Mouse (Mus musculus) neural tube, postnatal 0 days (tissue): ENCODE data around the gene Cd81. TPM values are rescaled to one million over a fixed set of nuclear protein-coding genes. Genes with fewer than 3 reads are reported as not detected.

Experiments
- polyA plus RNA-seq: library from polyadenylated mRNA; unstranded; fragments of >200 nt; fragmentation: Nextera tagmentation; extraction: Ambion mirVana; gene quantifications from 2 replicates; pipeline ENCODE4 v1.2.1, GENCODE M21; 2015

Gene Cd81
- polyA plus RNA-seq, result 891 and 921 TPM in 2 replicates

DNA sequence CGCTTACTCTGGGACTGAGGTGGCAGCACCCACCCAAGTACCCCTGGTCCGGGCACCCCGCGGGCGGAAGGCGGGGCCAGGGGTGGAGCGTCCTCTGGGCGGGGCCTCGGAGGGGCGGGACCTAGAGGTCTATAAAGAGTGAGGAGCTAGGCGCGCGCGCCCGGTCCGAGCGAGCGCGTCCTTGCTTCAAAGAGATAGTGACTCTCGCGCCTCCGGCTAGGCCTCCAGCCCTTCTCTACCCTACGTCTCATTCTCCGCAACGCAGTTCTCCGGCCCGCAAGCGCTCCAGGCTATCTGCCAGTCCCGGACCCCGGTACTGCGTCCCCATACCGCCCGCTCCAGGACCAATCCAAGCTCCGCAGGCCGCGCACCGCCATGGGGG lies at the start of gene Cd81:
Gene Cd81, plus strand, starts transcription at position 114 of the 382 bp plus-strand sequence.

GRCm38 (mm10) chr7:143004727-143005343 lies 47.7 kb upstream of the Cd81 start, which contains the start of gene Tspan32:
TSS of gene Tspan32 (plus strand) at chr7:143005046.

DNA sequence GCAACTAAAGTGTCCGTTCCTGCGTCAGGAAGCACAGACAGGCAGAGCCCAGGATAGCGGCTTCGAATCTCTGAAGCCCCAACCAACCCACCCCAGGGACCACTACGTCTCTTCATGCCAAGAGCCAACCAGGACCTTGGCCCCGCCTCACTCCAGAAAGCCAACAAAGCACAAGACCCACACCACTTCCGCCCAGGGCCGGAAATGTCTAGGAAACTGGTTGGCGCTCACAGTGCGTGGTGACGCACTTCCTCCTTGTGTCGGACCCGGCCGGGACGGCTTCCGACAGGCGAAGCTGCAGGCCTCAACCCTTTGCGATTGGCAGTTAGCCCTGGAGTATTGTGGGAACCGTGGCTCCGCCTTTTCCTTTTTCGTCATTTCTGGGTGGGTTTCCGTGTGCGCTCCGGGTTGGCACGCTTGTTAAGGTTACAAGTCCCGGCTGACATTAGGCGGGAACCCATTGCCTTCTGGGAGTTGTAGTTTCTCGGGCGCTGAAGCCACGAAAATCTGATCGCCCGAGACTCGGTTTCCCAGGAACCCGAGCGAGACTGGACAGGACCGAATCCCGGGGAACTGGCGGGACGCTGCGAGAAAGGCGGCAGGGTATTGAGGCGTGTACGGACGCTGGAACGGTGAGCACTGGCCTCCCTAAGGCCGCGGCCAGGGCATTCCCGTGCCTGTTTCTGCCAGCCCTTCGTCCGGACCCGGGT lies 16.5 kb downstream of the Cd81 start, which contains the start of gene Tssc4:
Gene Tssc4, plus strand, starts transcription at position 368 of the 710 bp plus-strand sequence.

DNA sequence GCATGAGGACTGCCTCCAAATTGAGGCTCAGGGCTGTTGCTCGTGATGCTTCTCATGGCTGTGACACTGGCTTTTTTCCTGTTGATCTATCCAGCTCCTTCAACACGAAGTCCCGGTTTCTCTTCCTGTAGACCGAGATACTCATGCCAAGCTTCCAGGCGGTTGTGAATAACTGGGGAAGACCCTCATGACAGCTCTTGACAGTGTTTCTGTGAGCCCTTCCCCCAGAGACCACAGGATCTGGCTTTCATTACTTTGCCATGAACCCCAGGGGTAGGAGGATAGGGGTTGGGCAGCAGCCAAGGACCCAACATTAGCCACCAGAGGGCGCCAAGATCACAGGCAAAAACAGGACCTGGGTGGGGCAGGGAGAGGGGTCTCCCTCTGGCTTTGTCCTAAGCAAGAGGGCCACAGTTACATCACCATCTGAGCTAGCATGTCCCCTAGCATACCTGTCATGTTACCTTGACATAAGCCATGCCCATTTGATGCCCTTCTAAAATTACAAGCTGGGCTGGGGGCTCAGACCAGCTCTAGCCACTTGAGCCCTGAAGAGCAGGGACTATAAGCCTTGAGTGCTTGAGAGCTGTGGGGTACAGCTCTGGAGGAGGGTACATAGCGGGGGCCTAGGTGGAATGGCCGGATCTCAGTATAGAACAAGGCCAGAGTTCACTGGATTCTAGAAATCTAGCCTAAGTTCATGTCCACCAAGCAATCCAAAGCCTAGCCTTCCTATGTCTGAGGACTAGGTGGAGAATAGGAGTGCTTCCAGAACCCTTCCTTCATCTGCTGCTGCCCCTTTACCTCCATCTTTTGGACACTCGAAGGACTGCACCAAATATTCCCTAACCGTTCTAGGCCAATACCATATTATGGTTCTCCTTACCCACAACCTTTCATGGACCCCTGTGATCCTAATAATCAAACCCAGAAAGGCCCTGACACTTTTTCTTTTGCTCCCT lies 42.3 kb downstream of the Cd81 start, which contains the start of gene Trpm5:
Gene Trpm5, minus strand, starts transcription at position 51 of the 962 bp plus-strand sequence.

DNA sequence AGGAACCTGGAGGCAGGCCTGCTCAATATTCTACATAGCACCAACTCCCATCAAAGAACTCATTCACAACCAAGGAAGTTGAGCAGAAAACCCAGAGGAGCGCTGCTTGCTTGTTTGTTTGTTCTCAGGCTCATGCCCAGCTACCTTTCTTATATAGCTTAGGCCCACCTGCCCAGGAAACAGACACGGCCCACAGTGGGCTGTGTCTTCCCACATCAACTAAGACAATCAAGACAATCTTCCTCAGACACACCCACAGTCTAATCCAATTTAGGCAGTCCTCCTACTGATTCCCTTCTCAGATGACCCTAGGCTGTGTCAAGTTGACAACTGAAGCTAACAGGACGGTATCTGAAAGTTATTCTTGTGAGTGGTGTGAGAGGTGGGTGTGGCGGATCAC lies 53.5 kb downstream of the Cd81 start, which contains the start of gene Kcnq1:
Gene Kcnq1, plus strand, starts transcription at position 301 of the 400 bp plus-strand sequence.

Other genes with a start within 250 kb of the Cd81 start
- gene Th, start 121.6 kb upstream of the Cd81 start, polyA plus RNA-seq, result 1.5 and 2.1 TPM in 2 replicates
- gene Ascl2, start 83.5 kb upstream of the Cd81 start, polyA plus RNA-seq, result 0.98 and 1.1 TPM in 2 replicates
- 0.42 and 0.62 TPM in 2 replicates for gene Tspan32, start 47.7 kb upstream of the Cd81 start, polyA plus RNA-seq
- gene Tssc4, start 16.5 kb downstream of the Cd81 start, polyA plus RNA-seq, result 84.7 and 93.5 TPM in 2 replicates
- 1.1 and 2.1 TPM in 2 replicates for gene Trpm5, start 41.9 kb downstream of the Cd81 start, polyA plus RNA-seq
- 0.48 and 0.59 TPM in 2 replicates for gene Kcnq1, start 53.6 kb downstream of the Cd81 start, polyA plus RNA-seq